In genomic region chrX:38438147-38438791, GRCm38 (mm10) we compare ENCODE assay signal across 7 mouse cellular contexts. TPM values are rescaled to one million over a fixed set of nuclear protein-coding genes. Genes with fewer than 3 reads are reported as not detected.
A peak's percentile ranks its signal among the peaks of the same experiment; 100 is the strongest.
DNase-seq lines count a peak whose midpoint lies in the region; ATAC-seq lines count a peak whose summit lies in the region.

No protein-coding gene starts in this region.

- ATAC-seq in forebrain, embryonic 16.5 days: peak; percentile 98
- ATAC-seq in hindbrain, embryonic 16.5 days: peak; percentile 93
- ATAC-seq in midbrain, embryonic 12.5 days (ENCODE audit: low FRiP score, low read depth): peak; percentile 49; the same call in 1 of the 2 replicates

- no peak overlapping the region for H3K4me3 ChIP-seq in forebrain, embryonic 16.5 days (replicated peaks; ENCODE audit: low read length)
- no peak overlapping the region for H3K4me3 ChIP-seq in hindbrain, embryonic 16.5 days (ENCODE audit: low read length)
- no peak overlapping the region for H3K4me3 ChIP-seq in midbrain, embryonic 12.5 days

- 46% methylated on average over 7 of the region's 7 CpGs for WGBS in forebrain, embryonic 16.5 days
- WGBS in hindbrain, embryonic 16.5 days: 51% methylated on average over 7 of the region's 7 CpGs
- 58% methylated on average over 7 of the region's 7 CpGs for WGBS in midbrain, embryonic 12.5 days

- no peak overlapping the region for H3K4me2 ChIP-seq in forebrain, embryonic 16.5 days (ENCODE audit: low read length)
- no peak overlapping the region for H3K4me2 ChIP-seq in hindbrain, embryonic 16.5 days (ENCODE audit: low read length)
- no peak overlapping the region for H3K4me2 ChIP-seq in midbrain, embryonic 12.5 days (replicated peaks)

- no peaks in the 10 kb centered on the region for H3K4me1 ChIP-seq in forebrain, embryonic 16.5 days (replicated peaks; ENCODE audit: control insufficient read depth, insufficient read depth, low read length)
- H3K4me1 ChIP-seq in hindbrain, embryonic 16.5 days (ENCODE audit: control insufficient read depth, insufficient read depth, low read depth, low read length): no peaks in the 10 kb centered on the region
- no peaks in the 10 kb centered on the region for H3K4me1 ChIP-seq in midbrain, embryonic 12.5 days

- peak; percentile 43 for DNase-seq in T-cell, adult 2 months (ENCODE audit: low spot score)
- peak; percentile 81 for DNase-seq in cerebellum, adult 11 months
- DNase-seq in left cerebral cortex, postnatal 10 days (ENCODE audit: extremely low spot score in 1 of 2, low spot score in 2 of 2): peak; percentile 73 to 76
- DNase-seq in right cerebral cortex, postnatal 4 days: peak; percentile 80

- no peaks in the 10 kb centered on the region for H3K36me3 ChIP-seq in forebrain, embryonic 16.5 days (ENCODE audit: control insufficient read depth, insufficient read depth)
- no peaks in the 10 kb centered on the region for H3K36me3 ChIP-seq in hindbrain, embryonic 16.5 days (ENCODE audit: control insufficient read depth, insufficient read depth, low read length)
- H3K36me3 ChIP-seq in midbrain, embryonic 12.5 days: no peaks in the 10 kb centered on the region

- H3K27me3 ChIP-seq in forebrain, embryonic 16.5 days (replicated peaks; ENCODE audit: control insufficient read depth, insufficient read depth, low read length): no peaks in the 10 kb centered on the region
- no peaks in the 10 kb centered on the region for H3K27me3 ChIP-seq in hindbrain, embryonic 16.5 days (replicated peaks; ENCODE audit: control insufficient read depth, insufficient read depth, low read length)
- no peaks in the 10 kb centered on the region for H3K27me3 ChIP-seq in midbrain, embryonic 12.5 days

- no peak overlapping the region for H3K9ac ChIP-seq in forebrain, embryonic 16.5 days (replicated peaks; ENCODE audit: low read depth, low read length)
- H3K9ac ChIP-seq in hindbrain, embryonic 16.5 days (ENCODE audit: low read depth, low read length): no peak overlapping the region
- H3K9ac ChIP-seq in midbrain, embryonic 12.5 days (replicated peaks): no peak overlapping the region

- no peak overlapping the region for H3K27ac ChIP-seq in forebrain, embryonic 16.5 days (ENCODE audit: low read length)
- H3K27ac ChIP-seq in hindbrain, embryonic 16.5 days (ENCODE audit: low read depth, low read length): no peak overlapping the region
- H3K27ac ChIP-seq in midbrain, embryonic 12.5 days (replicated peaks): no peak overlapping the region

- no peaks in the 10 kb centered on the region for H3K9me3 ChIP-seq in forebrain, embryonic 16.5 days (ENCODE audit: control insufficient read depth, low read length)
- no peaks in the 10 kb centered on the region for H3K9me3 ChIP-seq in hindbrain, embryonic 16.5 days (ENCODE audit: control insufficient read depth, low read length)
- H3K9me3 ChIP-seq in midbrain, embryonic 12.5 days: no peaks in the 10 kb centered on the region

- intact Hi-C loops in left cerebral cortex, postnatal 10 days (cut with DNase I): loop anchor here (10.0 kb wide), 2 partner anchors 103 to 243 kb away; no protein-coding TSS in a partner anchor

RNA-seq across cellular contexts. Expression of gene Lamp2, which starts 18.0 kb away (rescaled TPM):
- polyA plus RNA-seq in forebrain, embryonic 16.5 days (2015; fragmentation: Nextera tagmentation; extraction: Ambion mirVana): 46.7 and 55.4 TPM in 2 replicates
- 63.7 and 77.1 TPM in 2 replicates for polyA plus RNA-seq in hindbrain, embryonic 16.5 days (2015; fragmentation: Nextera tagmentation; extraction: Ambion mirVana)
- 10 to 100 TPM; 51.0 to 59.0 TPM for total RNA-seq in left cerebral cortex, postnatal 10 days (2021)
- 66.9 and 68.4 TPM in 2 replicates for polyA plus RNA-seq in midbrain, embryonic 12.5 days (2016; fragmentation: Nextera tagmentation; extraction: Ambion mirVana)
